In the genomic region with DNA sequence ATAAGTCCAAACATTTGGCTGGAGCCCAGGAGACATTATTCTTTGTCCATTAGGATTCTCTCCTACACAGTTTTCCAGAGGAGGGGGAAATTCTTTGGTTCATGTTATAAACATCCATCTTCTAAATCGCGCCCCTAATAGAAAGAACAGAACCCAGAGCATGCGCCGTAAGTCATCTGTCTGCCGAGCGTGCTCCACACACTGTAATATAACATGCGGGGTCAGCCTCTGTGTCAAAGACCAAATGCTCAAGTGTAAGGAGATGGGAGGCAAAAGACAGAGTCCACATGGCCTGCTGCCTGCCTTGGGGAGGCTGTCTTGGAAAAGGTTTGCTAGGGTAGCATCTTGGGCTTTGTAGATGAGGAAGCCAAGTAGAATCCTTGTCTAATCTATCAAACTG, we compare ENCODE assay signal across 24 mouse cellular contexts.
DNase-seq lines count a peak whose midpoint lies in the region; ATAC-seq and TF ChIP-seq lines count a peak whose summit lies in the region.
"Had no signal": no experiment of that assay in that cellular context is flagged by ENCODE, and none has a peak within 500 bp of the region (broad histone marks: within the 10 kb centered on the region; RNA-seq: fewer than 3 reads in every experiment).

No protein-coding gene starts in this region.

- no peak for ATAC-seq in kidney, postnatal 0 days (replicated peaks; ENCODE audit: low FRiP score, low read depth)
- ATAC-seq in lung, embryonic 16.5 days (ENCODE audit: low read depth): peak; percentile 90
- ATAC-seq: forebrain, embryonic 15.5 days; hindbrain, embryonic 16.5 days had no signal

- 53% methylated on average over 7 of the region's 7 CpGs for WGBS in kidney, postnatal 0 days
- 49% methylated on average over 7 of the region's 7 CpGs for WGBS in lung, embryonic 16.5 days
- 91% methylated on average over 7 of the region's 7 CpGs for WGBS in embryonic facial prominence, embryonic 10.5 days

- no peaks in the 10 kb centered on the region for H3K4me1 ChIP-seq in kidney, postnatal 0 days (replicated peaks; ENCODE audit: insufficient read depth, low read length)
- 0 out of 2 replicates have a peak, but pooled peaks cover 2% of the 10 kb centered on the region for H3K4me1 ChIP-seq in lung, embryonic 16.5 days (replicated peaks; ENCODE audit: control insufficient read depth, insufficient read depth, low read length)
- H3K4me1 ChIP-seq in embryonic facial prominence, embryonic 10.5 days: 0 out of 2 replicates have a peak, but pooled peaks cover 3% of the 10 kb centered on the region
- H3K4me1 ChIP-seq: forebrain, embryonic 15.5 days; heart, embryonic 12.5 days; hindbrain, embryonic 10.5 days; limb, embryonic 12.5 days; liver, embryonic 13.5 days; midbrain, embryonic 12.5 days had no signal

- H3K9ac ChIP-seq in kidney, postnatal 0 days (ENCODE audit: low read depth, low read length): no peak overlapping the region
- no peak overlapping the region for H3K9ac ChIP-seq in lung, embryonic 16.5 days (ENCODE audit: low read length)
- H3K9ac ChIP-seq: forebrain, embryonic 15.5 days; heart, embryonic 12.5 days; limb, embryonic 12.5 days; liver, embryonic 13.5 days; midbrain, embryonic 12.5 days had no signal

- H3K4me3 ChIP-seq in kidney, postnatal 0 days (replicated peaks; ENCODE audit: low read depth, low read length): no peak overlapping the region
- H3K4me3 ChIP-seq in lung, embryonic 16.5 days (ENCODE audit: low read length): no peak overlapping the region
- H3K4me3 ChIP-seq in embryonic facial prominence, embryonic 10.5 days: no peak overlapping the region
- H3K4me3 ChIP-seq: forebrain, embryonic 15.5 days; heart, embryonic 12.5 days; hindbrain, embryonic 10.5 days; limb, embryonic 12.5 days; liver, embryonic 13.5 days; midbrain, embryonic 12.5 days had no signal

- no peaks in the 10 kb centered on the region for H3K36me3 ChIP-seq in kidney, postnatal 0 days (ENCODE audit: insufficient read depth, low read length)
- H3K36me3 ChIP-seq in lung, embryonic 16.5 days (ENCODE audit: control insufficient read depth, insufficient read depth, low read length): no peaks in the 10 kb centered on the region
- no peaks in the 10 kb centered on the region for H3K36me3 ChIP-seq in embryonic facial prominence, embryonic 10.5 days (replicated peaks)
- H3K36me3 ChIP-seq: forebrain, embryonic 15.5 days; heart, embryonic 12.5 days; hindbrain, embryonic 10.5 days; limb, embryonic 12.5 days; liver, embryonic 13.5 days; midbrain, embryonic 12.5 days had no signal

- no peak overlapping the region for H3K27ac ChIP-seq in kidney, postnatal 0 days
- H3K27ac ChIP-seq in lung, embryonic 16.5 days (ENCODE audit: low read length): no peak overlapping the region
- H3K27ac ChIP-seq in embryonic facial prominence, embryonic 10.5 days (replicated peaks): no peak overlapping the region
- H3K27ac ChIP-seq: forebrain, embryonic 15.5 days; hindbrain, embryonic 10.5 days; limb, embryonic 12.5 days; liver, embryonic 13.5 days; midbrain, embryonic 12.5 days had no signal

- no peak for TF ChIP-seq CTCF in kidney, postnatal 0 days (IDR thresholded peaks at IDR 0.05; ENCODE audit: low read depth)

- no peaks in the 10 kb centered on the region for H3K27me3 ChIP-seq in kidney, postnatal 0 days (ENCODE audit: insufficient read depth, low read length)
- H3K27me3 ChIP-seq in lung, embryonic 16.5 days (ENCODE audit: control insufficient read depth, insufficient read depth, low read depth, low read length): no peaks in the 10 kb centered on the region
- H3K27me3 ChIP-seq in embryonic facial prominence, embryonic 10.5 days (replicated peaks; ENCODE audit: low read depth, poor library complexity, severe bottlenecking): no peaks in the 10 kb centered on the region
- H3K27me3 ChIP-seq: forebrain, embryonic 15.5 days; heart, embryonic 12.5 days; limb, embryonic 12.5 days; liver, embryonic 13.5 days; midbrain, embryonic 12.5 days had no signal

- peak; percentile 23 for DNase-seq in embryo, embryonic 10 days (ENCODE audit: low spot score)
- no peak for DNase-seq in embryo, embryonic 9.5 days (ENCODE audit: extremely low spot score)
- peak; percentile 71 for DNase-seq in kidney, postnatal 0 days (ENCODE audit: low spot score)
- no peak for DNase-seq in kidney, postnatal 14 days
- DNase-seq in lung, postnatal 25 days (ENCODE audit: low spot score): no peak
- DNase-seq in embryonic facial prominence, embryonic 10.5 days (ENCODE audit: low spot score): no peak
- DNase-seq: adrenal gland, postnatal 10 days; cerebellum, adult 18-20 months; cerebellum, postnatal 14 days; gastrocnemius, postnatal 10 days; heart, postnatal 10 days; kidney, adult 8-10 months; liver, embryonic 13.5 days; lung, adult 2 months; right cerebral cortex, postnatal 14 days; thymus, adult 18-20 months; thymus, postnatal 36 days had no signal

- H3K4me2 ChIP-seq in kidney, postnatal 0 days (ENCODE audit: low read length): no peak overlapping the region
- no peak overlapping the region for H3K4me2 ChIP-seq in lung, embryonic 16.5 days (ENCODE audit: low read depth, low read length)
- H3K4me2 ChIP-seq: forebrain, embryonic 15.5 days; heart, embryonic 12.5 days; limb, embryonic 12.5 days; liver, embryonic 13.5 days; midbrain, embryonic 12.5 days had no signal

- H3K9me3 ChIP-seq in kidney, postnatal 0 days (replicated peaks; ENCODE audit: low read length): no peaks in the 10 kb centered on the region
- no peaks in the 10 kb centered on the region; the same call in 1 of the 2 replicates for H3K9me3 ChIP-seq in lung, embryonic 16.5 days (ENCODE audit: control insufficient read depth, low read length)
- H3K9me3 ChIP-seq in embryonic facial prominence, embryonic 10.5 days: no peaks in the 10 kb centered on the region
- H3K9me3 ChIP-seq: forebrain, embryonic 15.5 days; heart, embryonic 12.5 days; hindbrain, embryonic 10.5 days; limb, embryonic 12.5 days; liver, embryonic 13.5 days; midbrain, embryonic 12.5 days had no signal

Comparison
In these comparisons a context has a peak if more than half of its experiments do, and no peak if none do; other contexts are left out.
1. DNase-seq: peak in embryo, embryonic 10 days (single experiment) and kidney, postnatal 0 days (single experiment); none in embryo, embryonic 9.5 days (single experiment), kidney, postnatal 14 days (single experiment), lung, postnatal 25 days (single experiment) and embryonic facial prominence, embryonic 10.5 days (single experiment).